Mouse (Mus musculus): ENCODE measurements around the gene Prss54. TPM values are rescaled to one million over a fixed set of nuclear protein-coding genes. Genes with fewer than 3 reads are reported as not detected.

Prss54 gene
- total RNA-seq, 2 experiments from 2014 or later, result not detected

DNA sequence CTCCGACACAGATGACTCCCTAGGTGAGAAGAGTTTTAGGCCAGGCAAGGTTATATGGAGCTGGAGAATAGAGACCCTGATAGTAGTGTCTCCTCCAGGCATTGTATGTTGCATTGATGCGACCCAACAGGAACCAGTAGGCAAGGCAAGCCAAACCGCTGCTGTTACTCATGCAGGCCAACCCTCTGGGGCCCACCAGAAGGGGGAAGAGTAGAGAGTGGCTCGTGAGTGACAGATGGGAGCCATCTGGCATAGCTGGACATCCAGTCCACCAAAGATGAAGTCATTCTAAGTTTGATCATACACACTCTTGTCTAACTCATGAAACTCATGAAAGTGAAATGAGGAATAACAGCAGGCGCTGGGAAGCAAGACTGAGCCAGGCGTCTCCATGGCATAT is 9.3 kb downstream of the Prss54 start:
- DNase-seq (ENCODE audit: extremely low spot score in 1 of 2, low spot score in 2 of 2), result no peak
- intact Hi-C loops (cut with DNase I), result no loop called here

DNA sequence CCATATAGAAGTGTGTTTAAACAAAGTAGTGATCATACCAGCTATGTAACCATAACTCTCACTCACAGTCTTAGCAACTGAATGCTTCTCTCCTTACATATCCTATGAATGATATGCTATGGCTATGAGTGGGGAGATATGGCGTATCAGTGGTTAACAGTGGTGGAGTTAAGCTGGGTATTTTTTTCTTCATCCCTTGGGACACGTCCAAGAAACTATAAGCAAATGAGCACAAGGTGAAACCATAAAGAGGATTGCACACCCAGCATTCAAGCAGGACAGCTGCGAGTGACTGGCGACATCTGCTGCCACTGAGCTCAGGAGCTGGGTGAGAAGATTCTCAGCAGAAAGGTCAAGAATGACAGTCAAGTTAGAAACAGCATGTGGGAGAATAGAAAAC is 9.9 kb downstream of the Prss54 start:
- intact Hi-C loops (cut with DNase I), result no loop called here
- DNase-seq (ENCODE audit: extremely low spot score in 1 of 2, low spot score in 2 of 2), result no peak

DNA sequence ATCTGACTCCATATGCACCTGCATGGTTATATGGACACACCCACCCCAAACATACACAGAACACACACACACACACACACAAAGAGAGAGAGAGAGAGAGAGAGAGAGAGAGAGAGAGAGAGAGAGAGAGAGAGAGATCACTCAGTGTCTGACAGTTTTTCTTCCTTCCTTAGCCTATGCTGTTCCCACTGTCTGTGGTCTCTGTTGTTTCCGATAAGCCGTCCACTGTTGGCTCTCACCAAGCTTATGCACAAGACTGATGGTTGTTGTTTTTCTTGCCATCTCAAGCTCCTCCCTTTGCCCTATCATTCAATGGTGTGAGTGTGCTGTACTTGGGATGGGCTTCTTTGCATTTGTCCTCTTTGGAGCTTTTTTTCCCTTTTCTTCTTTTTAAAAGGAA is 20.2 kb downstream of the Prss54 start:
- intact Hi-C loops (cut with DNase I), result no loop called here
- DNase-seq (ENCODE audit: extremely low spot score in 1 of 2, low spot score in 2 of 2), result no peak

DNA sequence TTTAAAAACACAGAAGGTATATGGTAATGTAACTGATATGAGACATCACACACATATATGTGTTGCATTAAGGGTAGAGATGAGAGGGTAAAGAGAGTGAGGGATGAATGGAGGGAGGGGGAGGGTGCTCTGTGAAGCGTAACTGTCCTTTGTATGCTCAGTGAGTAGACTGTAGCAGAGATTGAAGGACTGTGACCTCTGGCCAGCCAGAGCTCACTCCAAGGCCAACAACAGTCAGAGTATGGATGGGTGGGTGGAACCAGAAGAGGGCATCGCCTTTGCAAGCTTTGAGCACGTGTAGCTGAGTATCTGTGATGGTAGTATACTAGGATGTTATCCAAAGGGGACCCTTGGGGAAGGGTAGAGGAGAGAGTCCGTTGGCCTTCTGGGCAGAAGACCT is 24.6 kb downstream of the Prss54 start:
- intact Hi-C loops (cut with DNase I), result no loop called here
- no peak for DNase-seq (ENCODE audit: extremely low spot score in 1 of 2, low spot score in 2 of 2)

DNA sequence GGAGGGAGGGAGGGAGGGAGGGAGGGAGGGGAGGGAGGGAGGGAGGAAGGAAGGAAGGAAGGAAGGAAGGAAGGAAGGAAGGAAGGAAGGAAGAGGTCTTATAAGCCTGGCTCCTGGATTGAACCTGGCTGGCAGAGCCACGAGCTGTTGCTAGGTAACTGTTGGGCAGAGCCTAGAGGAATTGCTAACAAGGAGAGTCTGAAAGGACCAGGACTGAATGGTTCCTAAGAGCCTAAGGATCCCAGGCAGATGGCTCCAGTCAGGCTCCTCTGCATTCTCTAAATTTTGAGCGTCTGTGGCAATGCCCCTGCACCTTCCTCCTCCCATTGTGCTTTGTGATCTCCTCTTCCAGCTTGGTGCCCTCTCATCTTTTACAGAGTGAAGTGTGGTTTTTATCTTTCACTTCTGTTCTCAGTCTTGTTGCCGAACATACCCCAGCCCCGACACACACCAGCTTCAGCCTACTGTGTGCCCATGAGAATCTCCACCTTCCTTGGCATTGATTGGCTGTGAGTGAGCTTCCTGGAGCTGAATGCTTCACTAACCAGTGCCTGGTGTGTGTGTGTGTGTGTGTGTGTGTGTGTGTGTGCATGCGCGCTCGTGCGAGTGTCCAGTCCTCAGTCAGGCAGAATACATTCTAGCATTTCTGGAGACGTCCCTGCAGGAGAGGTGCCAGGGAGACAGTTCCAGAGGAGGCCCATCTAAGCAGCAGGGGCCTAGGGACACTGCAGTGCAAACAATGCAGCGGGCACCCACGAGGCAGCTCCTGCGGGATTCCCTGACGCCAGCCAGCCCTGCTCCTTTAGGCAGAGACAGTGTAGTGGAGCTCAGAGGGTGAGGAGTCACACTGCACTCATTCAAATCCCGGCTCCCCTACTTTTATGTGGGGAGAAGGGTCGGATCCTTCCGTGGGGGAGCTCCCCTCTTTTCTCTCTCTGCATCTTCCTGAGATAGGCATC is 26.0 kb downstream of the Prss54 start:
- intact Hi-C loops (cut with DNase I), result no loop called here
- peak; percentile 27 to 32 for DNase-seq (ENCODE audit: extremely low spot score in 1 of 2, low spot score in 2 of 2)

DNA sequence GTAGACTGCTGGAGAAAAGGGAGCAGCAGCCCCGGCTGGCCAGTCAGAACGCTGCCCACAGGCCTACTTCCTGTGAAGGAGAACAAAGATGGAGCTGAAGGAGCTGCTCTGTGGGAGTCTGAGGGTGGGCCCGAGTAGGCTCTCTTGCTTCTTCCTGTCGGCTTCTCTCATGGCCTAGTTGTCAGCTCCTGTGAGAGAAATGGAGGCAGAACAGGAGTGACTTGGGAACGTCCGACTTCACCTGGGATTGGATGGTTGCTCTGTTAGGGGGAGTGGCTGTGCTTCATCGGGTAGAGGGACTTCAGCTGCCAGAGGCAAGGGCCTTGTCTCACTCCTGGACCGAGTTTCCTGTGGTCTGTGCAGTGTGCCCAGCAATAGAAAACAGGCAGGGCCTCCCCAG is 28.2 kb downstream of the Prss54 start:
- intact Hi-C loops (cut with DNase I), result no loop called here
- DNase-seq (ENCODE audit: extremely low spot score in 1 of 2, low spot score in 2 of 2), result no peak

DNA sequence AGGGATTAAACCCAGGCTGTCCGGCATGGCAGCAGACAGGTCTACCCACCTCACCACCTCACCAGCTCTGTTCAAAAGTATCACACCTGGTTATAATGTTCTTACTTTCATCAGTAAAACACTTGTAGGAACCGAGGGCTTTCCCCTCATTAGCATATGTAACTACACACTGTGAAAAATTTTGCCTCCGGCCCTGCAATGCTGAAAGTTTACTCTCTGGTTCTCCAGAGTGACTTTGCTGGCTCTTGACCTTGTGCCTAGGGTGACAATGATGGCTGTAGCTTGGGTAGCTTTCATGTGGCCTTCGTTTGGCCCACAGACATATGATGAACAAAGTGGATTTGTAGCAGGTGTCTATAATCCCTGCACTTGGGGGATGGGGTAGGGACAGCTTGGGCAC is 29.2 kb downstream of the Prss54 start:
- intact Hi-C loops (cut with DNase I), result no loop called here
- DNase-seq (ENCODE audit: extremely low spot score in 1 of 2, low spot score in 2 of 2), result no peak

DNA sequence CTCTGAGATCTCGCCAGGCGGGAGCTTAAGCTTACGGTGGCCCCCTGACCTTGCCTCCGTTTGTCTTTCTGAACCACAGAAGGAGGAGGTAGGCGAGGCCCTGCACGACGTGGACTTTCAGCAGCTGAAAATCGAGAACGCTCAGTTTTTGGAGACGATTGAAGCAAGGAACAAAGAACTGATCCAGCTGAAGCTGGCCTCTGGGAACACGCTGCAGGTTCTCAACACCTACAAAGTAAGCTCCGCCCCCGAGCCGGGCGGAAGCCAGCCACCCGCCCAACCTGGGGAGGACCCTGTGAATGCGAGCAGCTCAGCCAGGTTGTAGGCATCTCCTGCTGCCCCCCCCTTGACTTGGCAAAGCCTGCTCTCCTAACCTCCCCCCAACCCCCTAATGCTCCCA is 30.3 kb downstream of the Prss54 start:
- DNase-seq (ENCODE audit: extremely low spot score in 1 of 2, low spot score in 2 of 2), result peak in 1 of 2 experiments; percentile 35
- intact Hi-C loops (cut with DNase I), result no loop called here

DNA sequence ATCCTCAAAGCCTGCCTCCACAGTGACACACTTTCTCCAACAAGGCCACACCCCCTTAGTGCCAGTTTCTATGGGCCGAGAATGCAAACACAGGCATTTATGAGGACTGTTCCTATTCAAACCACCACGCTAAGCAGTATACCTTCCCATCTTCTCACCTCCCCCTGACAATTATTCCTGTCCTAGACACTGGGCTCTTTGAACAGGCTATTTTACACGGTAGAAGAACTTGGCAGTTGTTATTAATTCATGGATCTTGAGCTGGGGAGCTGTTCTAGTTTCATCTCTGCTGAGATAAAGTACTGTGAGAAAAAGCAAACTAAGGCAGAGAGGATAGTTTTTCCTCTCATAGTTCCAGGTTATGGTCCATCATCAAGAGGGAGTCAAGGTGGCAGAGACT is 33.1 kb downstream of the Prss54 start:
- DNase-seq (ENCODE audit: extremely low spot score in 1 of 2, low spot score in 2 of 2), result no peak
- intact Hi-C loops (cut with DNase I), result no loop called here

DNA sequence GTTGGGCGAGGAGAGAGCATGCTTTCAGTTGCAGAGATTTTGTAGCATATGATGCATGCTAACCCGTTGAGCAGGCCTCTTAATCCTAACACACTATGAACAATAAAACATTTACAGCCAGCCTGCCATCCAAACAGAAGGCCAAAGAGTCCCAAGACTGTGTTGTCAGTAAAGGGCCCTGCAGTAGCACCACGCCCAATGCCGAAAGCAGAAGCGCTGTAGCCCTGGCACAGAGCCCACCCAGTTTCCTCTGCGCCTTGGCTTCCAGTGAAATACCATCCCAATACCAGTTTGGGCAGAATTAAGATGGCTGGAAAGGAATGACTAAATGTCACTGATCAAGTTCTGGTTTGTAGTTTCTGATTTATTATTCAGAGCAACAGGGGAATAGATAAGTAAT is 33.9 kb downstream of the Prss54 start:
- no peak for DNase-seq (ENCODE audit: extremely low spot score in 1 of 2, low spot score in 2 of 2)
- intact Hi-C loops (cut with DNase I), result no loop called here

DNA sequence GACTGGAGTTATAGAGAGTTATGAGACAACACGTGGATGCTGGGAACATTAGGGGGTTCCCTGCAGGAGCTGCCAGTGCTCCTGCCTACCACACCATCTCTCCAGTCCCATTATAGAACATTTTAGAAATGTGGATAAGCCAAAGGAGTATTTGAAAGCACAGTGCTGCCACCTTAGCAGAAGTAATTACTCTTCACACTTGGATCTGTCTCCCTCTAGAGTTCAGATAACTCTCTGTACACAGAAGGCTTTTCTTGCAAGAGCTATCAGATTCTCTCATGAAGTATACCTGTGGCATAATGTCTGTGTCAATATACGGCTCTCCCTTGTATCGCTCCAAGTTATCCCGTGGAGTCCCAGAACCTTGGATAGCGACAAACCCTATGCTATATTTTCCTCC is 36.7 kb downstream of the Prss54 start:
- DNase-seq (ENCODE audit: extremely low spot score in 1 of 2, low spot score in 2 of 2), result no peak
- intact Hi-C loops (cut with DNase I), result no loop called here

DNA sequence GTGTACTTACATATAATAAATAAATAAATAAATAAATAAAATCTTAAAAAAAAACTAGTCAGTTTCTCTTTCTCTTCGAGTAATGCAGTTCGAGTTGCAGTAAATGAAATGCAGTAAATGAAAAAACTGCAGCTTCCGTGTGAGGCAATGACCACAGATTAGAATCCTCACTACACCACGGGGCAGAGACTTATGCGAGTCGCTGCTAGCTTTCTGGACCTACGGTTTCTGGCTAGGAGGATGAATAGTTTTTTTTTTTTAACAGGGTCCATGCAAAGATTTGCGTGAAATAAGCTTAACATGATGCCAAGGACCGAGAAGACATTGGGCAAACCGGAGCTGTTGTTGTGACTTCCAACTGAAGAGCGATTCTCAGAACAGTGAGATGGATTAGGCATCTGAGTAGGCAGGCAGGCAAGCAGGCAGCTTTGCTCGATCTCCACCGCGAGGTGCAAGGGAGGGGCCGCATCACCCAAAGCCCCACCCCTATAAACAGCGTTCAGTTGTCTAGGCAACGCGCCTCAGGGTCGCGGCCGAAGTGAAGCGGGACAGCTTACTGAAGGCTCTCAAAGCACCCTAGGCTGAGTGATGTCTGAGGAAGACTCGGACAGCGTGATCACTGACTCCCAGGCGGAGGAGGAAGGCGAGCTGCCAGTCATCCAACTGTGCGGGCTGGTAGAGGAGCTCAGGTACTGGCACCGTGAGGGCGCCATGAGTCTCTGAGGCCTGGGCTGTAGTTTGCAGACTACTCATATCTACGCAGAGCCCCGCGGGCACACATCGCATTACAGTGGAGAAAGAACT is 42.4 kb downstream of the Prss54 start, which contains the start of gene Ccdc113:
Ccdc113 (plus strand) TSS at position 502 of the 804 bp plus-strand sequence.
- intact Hi-C loops (cut with DNase I), result loop anchor here (5.0 kb wide), 1 partner anchor 46 kb away; no protein-coding TSS in a partner anchor
- DNase-seq (ENCODE audit: extremely low spot score in 1 of 2, low spot score in 2 of 2), result peak; percentile 27 to 72

DNA sequence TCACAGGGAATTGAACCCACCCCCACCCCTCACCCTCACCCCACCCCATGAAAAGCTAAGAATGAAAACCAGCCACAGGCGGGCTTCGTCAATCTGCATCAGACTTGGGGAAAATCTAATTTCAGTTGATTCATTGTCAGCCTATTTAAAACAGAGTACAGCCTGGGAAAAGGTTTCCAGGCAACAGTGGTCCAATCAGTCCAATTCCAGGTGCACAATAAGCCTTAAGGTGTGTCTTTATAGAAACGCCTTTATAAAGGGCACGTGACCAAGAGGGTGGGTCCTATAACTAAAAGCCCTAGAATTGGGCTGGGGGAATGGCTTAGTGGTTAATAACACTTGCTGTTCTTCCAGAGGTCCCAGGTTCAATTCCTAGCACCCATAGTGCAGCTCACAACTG is 43.9 kb downstream of the Prss54 start:
- intact Hi-C loops (cut with DNase I), result loop anchor here (5.0 kb wide), 1 partner anchor 45 kb away; no protein-coding TSS in a partner anchor
- no peak for DNase-seq (ENCODE audit: extremely low spot score in 1 of 2, low spot score in 2 of 2)

DNA sequence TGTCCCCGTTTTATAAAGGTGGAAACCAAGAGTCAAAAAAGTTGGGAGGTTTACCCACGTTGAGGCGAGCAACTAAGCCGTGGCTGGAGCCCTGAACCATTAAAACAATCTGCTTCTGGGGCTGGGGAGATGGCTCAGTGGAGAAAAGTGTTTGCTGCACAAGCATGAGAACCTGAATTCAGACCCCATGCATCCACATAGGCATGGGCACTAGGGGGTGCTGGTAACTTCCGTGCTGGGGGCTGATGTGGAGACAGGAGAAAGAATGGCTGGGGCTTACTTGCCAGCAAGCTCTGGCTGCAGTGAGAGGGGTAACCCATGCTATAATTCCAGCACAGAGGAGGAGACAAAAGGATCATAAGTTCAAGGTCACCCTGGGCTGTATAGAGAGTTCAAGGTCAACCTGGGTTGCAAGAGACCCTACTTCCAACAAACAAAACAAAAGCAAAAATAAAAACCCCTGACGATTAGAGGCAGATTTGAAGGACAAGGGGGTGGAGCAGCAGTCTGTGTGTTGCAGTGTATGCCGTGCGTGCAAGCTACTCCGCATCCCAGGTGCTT is 47.3 kb downstream of the Prss54 start:
- intact Hi-C loops (cut with DNase I), result no loop called here

DNA sequence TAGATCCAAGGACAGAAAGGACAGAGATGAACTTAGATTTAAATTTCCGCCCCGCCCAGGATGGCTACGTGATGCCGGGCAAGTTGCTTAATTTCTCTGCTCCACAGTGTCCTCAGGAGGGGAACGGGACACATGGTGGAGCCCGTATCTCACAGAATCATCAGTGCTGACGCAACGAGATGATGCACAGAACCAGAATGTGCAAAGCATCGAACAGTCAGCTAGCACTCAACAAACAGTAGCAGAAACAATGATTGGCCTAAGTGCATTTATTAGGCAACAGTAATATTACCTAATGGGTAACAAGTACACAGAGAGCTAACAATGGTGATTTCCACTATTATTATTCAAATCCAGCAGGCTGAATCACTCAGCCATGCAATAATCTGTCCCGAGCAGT is 47.9 kb downstream of the Prss54 start:
- intact Hi-C loops (cut with DNase I), result no loop called here
- no peak for DNase-seq (ENCODE audit: extremely low spot score in 1 of 2, low spot score in 2 of 2)

More for the DNA sequence above, 47.3 kb downstream of the Prss54 start:
- DNase-seq (ENCODE audit: extremely low spot score in 1 of 2, low spot score in 2 of 2), result no peak

DNA sequence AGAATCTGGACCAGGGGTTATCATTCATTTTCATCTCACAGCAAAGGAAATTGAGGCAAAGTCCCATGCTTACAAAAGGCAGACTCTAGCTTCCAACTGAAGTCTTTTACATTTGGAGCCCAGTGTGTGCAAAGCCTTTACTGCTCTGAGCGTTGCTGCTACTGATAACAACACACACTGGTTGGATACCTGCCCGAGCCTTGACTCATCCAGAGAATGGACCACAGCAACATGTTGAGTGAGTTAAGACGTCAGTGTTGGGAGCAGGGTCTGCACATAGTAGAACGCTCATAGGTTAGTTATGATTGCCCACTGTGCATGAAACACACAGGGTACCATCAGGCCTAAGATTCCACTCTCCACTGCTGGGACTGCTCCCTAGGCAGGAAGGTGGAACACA is 52.1 kb downstream of the Prss54 start:
- intact Hi-C loops (cut with DNase I), result no loop called here
- no peak for DNase-seq (ENCODE audit: extremely low spot score in 1 of 2, low spot score in 2 of 2)

DNA sequence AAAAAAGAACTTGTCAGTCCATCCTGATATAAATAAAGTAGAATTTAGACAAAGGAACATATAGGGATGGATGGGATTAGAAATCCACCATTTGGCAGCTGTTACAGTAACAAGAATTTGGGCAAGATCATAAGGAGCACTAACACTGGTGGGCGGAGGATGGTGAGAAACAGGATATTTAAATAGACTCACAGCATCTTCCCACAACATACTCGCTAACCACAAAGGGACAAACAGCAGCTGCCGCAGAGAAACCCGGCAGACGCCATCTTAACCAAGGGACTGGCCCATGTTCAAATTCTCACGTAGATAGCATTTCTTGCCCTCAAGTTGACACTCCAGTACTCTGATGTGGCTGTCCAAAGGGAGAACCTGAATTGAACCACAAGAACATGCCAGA is 59.2 kb downstream of the Prss54 start:
- no peak for DNase-seq (ENCODE audit: extremely low spot score in 1 of 2, low spot score in 2 of 2)

DNA sequence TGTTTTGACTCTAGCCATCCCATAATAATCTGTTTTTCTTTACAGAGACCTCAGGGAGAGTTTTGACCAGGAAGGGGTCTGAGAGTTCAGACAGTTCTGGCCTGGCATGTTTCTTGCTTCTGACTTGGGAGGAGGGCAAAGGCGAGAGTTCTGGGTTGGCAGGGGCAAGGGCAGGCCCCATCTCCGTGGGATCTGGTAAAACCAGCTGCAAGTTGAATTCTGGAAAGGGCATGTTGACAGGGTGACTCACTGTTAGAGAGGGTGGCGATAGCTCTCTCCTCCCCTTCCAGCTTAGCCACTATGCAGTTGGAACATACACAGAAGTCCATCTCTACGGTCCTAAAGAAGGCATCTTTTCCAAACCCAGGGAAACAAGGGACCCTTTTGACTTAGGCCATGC is 62.9 kb downstream of the Prss54 start:
- intact Hi-C loops (cut with DNase I), result no loop called here
- no peak for DNase-seq (ENCODE audit: extremely low spot score in 1 of 2, low spot score in 2 of 2)

More for the DNA sequence above, 59.2 kb downstream of the Prss54 start:
- intact Hi-C loops (cut with DNase I), result no loop called here

DNA sequence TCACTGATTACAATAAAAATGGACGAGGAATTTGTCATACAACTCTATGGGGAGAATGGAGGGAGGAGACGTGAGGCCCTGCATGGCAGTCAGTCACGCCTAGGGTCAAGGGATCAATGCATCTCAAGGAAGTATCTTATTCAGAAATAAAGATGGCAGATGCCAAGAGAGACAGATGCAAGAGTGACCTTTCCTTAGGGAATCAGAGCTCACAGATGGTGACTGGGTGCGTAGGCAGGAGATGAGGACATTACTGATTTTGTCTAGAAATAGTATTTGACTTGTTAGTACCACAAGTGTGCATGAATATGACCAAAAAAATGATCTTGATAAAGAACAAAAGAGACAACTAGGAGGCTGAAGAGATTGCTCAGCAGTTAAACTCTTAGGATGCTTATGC is 63.9 kb downstream of the Prss54 start:
- intact Hi-C loops (cut with DNase I), result no loop called here
- DNase-seq (ENCODE audit: extremely low spot score in 1 of 2, low spot score in 2 of 2), result no peak

Data from left cerebral cortex, postnatal 10 days (tissue).